ENCODE assay signal across 8 mouse cellular contexts in the genomic region with DNA sequence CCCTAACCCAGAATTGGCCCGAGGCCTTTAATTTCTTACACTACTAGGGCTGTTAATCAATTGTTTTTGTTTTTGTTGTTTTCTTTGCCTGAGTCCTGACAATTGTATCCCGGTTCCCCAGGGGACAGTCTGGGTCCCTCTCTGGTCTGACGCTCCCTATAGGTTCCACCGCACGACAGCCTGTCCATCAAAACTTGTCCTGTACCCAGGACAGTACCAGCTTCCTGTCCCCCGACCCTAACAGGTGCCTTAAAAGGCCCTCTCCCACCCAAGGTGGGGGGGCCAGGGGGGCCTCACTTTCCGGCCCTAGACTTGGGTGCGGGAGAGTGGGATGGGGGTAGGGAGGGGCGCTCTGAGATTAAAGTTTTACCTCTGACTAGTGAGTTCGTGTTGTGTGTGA. TPM values are rescaled to one million over a fixed set of nuclear protein-coding genes. Genes with fewer than 3 reads are reported as not detected.
DNase-seq lines count a peak whose midpoint lies in the region; ATAC-seq and TF ChIP-seq lines count a peak whose summit lies in the region.

No protein-coding gene starts in this region.

- H3K4me3 ChIP-seq in kidney, adult 2 months (ENCODE audit: insufficient read depth, low read depth, low read length): peak overlapping the region; percentile 84
- peak overlapping the region; percentile 57 for H3K4me3 ChIP-seq in bone marrow macrophage, adult 2 months (ENCODE audit: insufficient read depth, low read length)
- peak overlapping the region; percentile 45 for H3K4me3 ChIP-seq in hindbrain, embryonic 13.5 days
- peak overlapping the region; percentile 42 for H3K4me3 ChIP-seq in midbrain, embryonic 14.5 days (replicated peaks; ENCODE audit: low read depth, low read length)

- no peak for TF ChIP-seq CTCF in kidney, adult 2 months (conservative IDR thresholded peaks at IDR 0.05; ENCODE audit: insufficient read depth, insufficient read length, low read depth, low read length)
- 0 out of 2 replicates have a peak, but pooled peaks have one; percentile 17 for TF ChIP-seq CTCF in bone marrow macrophage, adult 2 months (IDR thresholded peaks at IDR 0.05; ENCODE audit: low read depth, low read length)

- peak overlapping the region; percentile 99 for H3K27ac ChIP-seq in kidney, adult 2 months (ENCODE audit: insufficient read depth, low read depth, low read length)
- peak overlapping the region; percentile 92 for H3K27ac ChIP-seq in bone marrow macrophage, adult 2 months (ENCODE audit: insufficient read depth, low read depth, low read length)
- H3K27ac ChIP-seq in hindbrain, embryonic 13.5 days: peak overlapping the region; percentile 95
- peak overlapping the region; percentile 85 for H3K27ac ChIP-seq in midbrain, embryonic 14.5 days (replicated peaks; ENCODE audit: low read depth, low read length)

- DNase-seq in kidney, adult 2 months: no peak
- no peak for DNase-seq in kidney, adult 9 months
- no peak for DNase-seq in midbrain, embryonic 14.5 days
- DNase-seq in left cerebral cortex, postnatal 14 days (ENCODE audit: low spot score in 2 of 2): no peak
- no peak for DNase-seq in urinary bladder, postnatal 14 days (ENCODE audit: low spot score)
- DNase-seq in MN1 (ENCODE audit: low spot score): no peak

- no peak for ATAC-seq in hindbrain, embryonic 13.5 days (ENCODE audit: low FRiP score)
- no peak for ATAC-seq in midbrain, embryonic 14.5 days (ENCODE audit: low FRiP score, low TSS enrichment)

- 18% methylated on average over 10 of the region's 10 CpGs for WGBS in kidney, adult 2 months
- WGBS in hindbrain, embryonic 13.5 days: 37% methylated on average over 10 of the region's 10 CpGs
- WGBS in midbrain, embryonic 14.5 days: 33% methylated on average over 10 of the region's 10 CpGs

- TF ChIP-seq POLR2A in kidney, adult 2 months (IDR thresholded peaks at IDR 0.05; ENCODE audit: low read depth, low read length): no peak
- TF ChIP-seq POLR2A in bone marrow macrophage, adult 2 months (IDR thresholded peaks at IDR 0.05; ENCODE audit: borderline replicate concordance, low read depth, low read length): no peak

- H3K36me3 ChIP-seq in kidney, adult 2 months (ENCODE audit: control insufficient read depth, insufficient read depth, low read length): no peaks in the 10 kb centered on the region
- H3K36me3 ChIP-seq in hindbrain, embryonic 13.5 days: peaks cover 22% of the 10 kb centered on the region
- peaks cover 20% of the 10 kb centered on the region for H3K36me3 ChIP-seq in midbrain, embryonic 14.5 days (ENCODE audit: control insufficient read depth, insufficient read depth, low read length)

- H3K9me3 ChIP-seq in hindbrain, embryonic 13.5 days: no peaks in the 10 kb centered on the region
- no peaks in the 10 kb centered on the region for H3K9me3 ChIP-seq in midbrain, embryonic 14.5 days (ENCODE audit: control insufficient read depth, low read length)

- H3K4me1 ChIP-seq in kidney, adult 2 months (ENCODE audit: control insufficient read depth, insufficient read depth, low read length): peaks cover 22% of the 10 kb centered on the region
- H3K4me1 ChIP-seq in bone marrow macrophage, adult 2 months (ENCODE audit: control insufficient read depth, insufficient read depth, low read length): peaks cover 35% of the 10 kb centered on the region
- peaks cover 79% of the 10 kb centered on the region for H3K4me1 ChIP-seq in hindbrain, embryonic 13.5 days (replicated peaks)
- peaks cover 40% of the 10 kb centered on the region for H3K4me1 ChIP-seq in midbrain, embryonic 14.5 days (ENCODE audit: control insufficient read depth, insufficient read depth, low read length)

- no peaks in the 10 kb centered on the region for H3K27me3 ChIP-seq in kidney, adult 2 months (replicated peaks; ENCODE audit: control insufficient read depth, insufficient read depth, low read length)
- H3K27me3 ChIP-seq in hindbrain, embryonic 13.5 days: no peaks in the 10 kb centered on the region
- H3K27me3 ChIP-seq in midbrain, embryonic 14.5 days (ENCODE audit: control insufficient read depth, insufficient read depth, low read length): no peaks in the 10 kb centered on the region

- H3K9ac ChIP-seq in hindbrain, embryonic 13.5 days: peak overlapping the region; percentile 78
- H3K9ac ChIP-seq in midbrain, embryonic 14.5 days (replicated peaks; ENCODE audit: low read length): peak overlapping the region; percentile 67

- H3K4me2 ChIP-seq in hindbrain, embryonic 13.5 days: peak overlapping the region; percentile 72
- peak overlapping the region; percentile 72 for H3K4me2 ChIP-seq in midbrain, embryonic 14.5 days (ENCODE audit: low read length)

- intact Hi-C loops in left cerebral cortex, postnatal 14 days (cut with DNase I): no loop called here

RNA-seq across cellular contexts. Expression of gene Pnkp, which starts 1.9 kb away (rescaled TPM):
- polyA plus RNA-seq in kidney, adult 2 months (2012; rRNA removed): 44.9 and 53.4 TPM in 2 replicates
- 31.2 and 48.7 TPM in 2 replicates for polyA plus RNA-seq in bone marrow macrophage, adult 2 months (2012; ENCODE audit: insufficient read depth, insufficient read length, missing spikeins)
- 34.1 and 35.8 TPM in 2 replicates for polyA plus RNA-seq in hindbrain, embryonic 13.5 days (2015; fragmentation: Nextera tagmentation; extraction: Ambion mirVana)
- 28.8 and 30.4 TPM in 2 replicates for polyA plus RNA-seq in midbrain, embryonic 14.5 days (2014; fragmentation: Nextera tagmentation; extraction: Ambion mirVana)
- 10 to 100 TPM; 26.1 to 28.7 TPM for total RNA-seq in left cerebral cortex, postnatal 14 days (2021)

RNA-seq across cellular contexts. Expression of gene Tbc1d17, which starts 6.2 kb away (rescaled TPM):
- 100 and 114 TPM in 2 replicates for polyA plus RNA-seq in kidney, adult 2 months (2012; rRNA removed)
- 69.5 and 76.1 TPM in 2 replicates for polyA plus RNA-seq in bone marrow macrophage, adult 2 months (2012; ENCODE audit: insufficient read depth, insufficient read length, missing spikeins)
- 108 and 112 TPM in 2 replicates for polyA plus RNA-seq in hindbrain, embryonic 13.5 days (2015; fragmentation: Nextera tagmentation; extraction: Ambion mirVana)
- polyA plus RNA-seq in midbrain, embryonic 14.5 days (2014; fragmentation: Nextera tagmentation; extraction: Ambion mirVana): 107 and 122 TPM in 2 replicates
- 10 to 100 TPM; 48.3 to 58.7 TPM for total RNA-seq in left cerebral cortex, postnatal 14 days (2021)

RNA-seq across cellular contexts. Expression of gene Akt1s1, which starts 6.2 kb away (rescaled TPM):
- polyA plus RNA-seq in kidney, adult 2 months (2012; rRNA removed): 90.6 and 121 TPM in 2 replicates
- polyA plus RNA-seq in bone marrow macrophage, adult 2 months (2012; ENCODE audit: insufficient read depth, insufficient read length, missing spikeins): 36.9 and 45.3 TPM in 2 replicates
- polyA plus RNA-seq in hindbrain, embryonic 13.5 days (2015; fragmentation: Nextera tagmentation; extraction: Ambion mirVana): 86.8 and 93.7 TPM in 2 replicates
- polyA plus RNA-seq in midbrain, embryonic 14.5 days (2014; fragmentation: Nextera tagmentation; extraction: Ambion mirVana): 61.9 and 63.7 TPM in 2 replicates
- 10 to 100 TPM; 80.8 to 81.1 TPM for total RNA-seq in left cerebral cortex, postnatal 14 days (2021)

RNA-seq across cellular contexts. Expression of gene Ptov1, which starts 14.6 kb away (rescaled TPM):
- 212 and 221 TPM in 2 replicates for polyA plus RNA-seq in kidney, adult 2 months (2012; rRNA removed)
- 90.1 and 105 TPM in 2 replicates for polyA plus RNA-seq in bone marrow macrophage, adult 2 months (2012; ENCODE audit: insufficient read depth, insufficient read length, missing spikeins)
- 495 and 503 TPM in 2 replicates for polyA plus RNA-seq in hindbrain, embryonic 13.5 days (2015; fragmentation: Nextera tagmentation; extraction: Ambion mirVana)
- polyA plus RNA-seq in midbrain, embryonic 14.5 days (2014; fragmentation: Nextera tagmentation; extraction: Ambion mirVana): 480 and 508 TPM in 2 replicates
- total RNA-seq in left cerebral cortex, postnatal 14 days (2021): 100 to 1,000 TPM; 263 to 271 TPM

RNA-seq across cellular contexts. Expression of gene Med25, which starts 37.5 kb away (rescaled TPM):
- polyA plus RNA-seq in kidney, adult 2 months (2012; rRNA removed): 164 and 181 TPM in 2 replicates
- polyA plus RNA-seq in bone marrow macrophage, adult 2 months (2012; ENCODE audit: insufficient read depth, insufficient read length, missing spikeins): 32.3 and 33.4 TPM in 2 replicates
- 142 and 147 TPM in 2 replicates for polyA plus RNA-seq in hindbrain, embryonic 13.5 days (2015; fragmentation: Nextera tagmentation; extraction: Ambion mirVana)
- polyA plus RNA-seq in midbrain, embryonic 14.5 days (2014; fragmentation: Nextera tagmentation; extraction: Ambion mirVana): 114 and 128 TPM in 2 replicates
- total RNA-seq in left cerebral cortex, postnatal 14 days (2021): 100 to 1,000 TPM in 1 of 2 experiments, 10 to 100 TPM in 1; 92.5 to 103 TPM
